Mouse (Mus musculus): ENCODE data around the gene Gm21800. TPM values are rescaled to one million over a fixed set of nuclear protein-coding genes. Genes with fewer than 3 reads are reported as not detected.

Gm21800 gene
- total RNA-seq (2023) = not detected

DNA sequence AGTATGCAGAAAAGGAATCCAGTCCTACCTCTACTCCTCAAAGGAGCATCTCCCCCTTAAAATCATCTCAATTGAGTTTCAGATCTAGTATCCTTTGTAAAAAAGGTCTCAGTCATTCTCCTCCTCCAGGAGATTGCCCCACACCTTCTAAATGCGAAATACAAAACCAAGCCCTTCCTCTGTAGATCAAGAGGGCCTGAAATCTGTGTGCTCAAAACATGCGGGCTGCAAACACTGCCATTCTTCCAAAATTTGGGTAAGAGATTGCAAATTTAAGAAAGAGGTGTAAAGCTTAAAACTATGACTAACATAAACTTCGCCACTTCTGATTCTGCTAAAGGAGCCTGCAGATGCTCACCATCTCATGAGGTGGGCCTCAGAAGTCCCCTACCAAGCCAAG, at the start of gene Gm21800:
TSS of gene Gm21800 (plus strand) at position 301 of the 400 bp plus-strand sequence.

Measured in monocyte, adult 59 days (primary cell).